Mouse (Mus musculus) urinary bladder, postnatal 4 days (tissue): ENCODE data around the gene Phf21a.

Experiments
- DNase-seq, 2 experiments: peaks; one replicate each; pipeline ENCODE4 v3.0.0; 2021 to 2022; ENCODE audit warnings: low spot score in 2 of 2

The Phf21a gene

GRCm38 (mm10) chr2:92092817-92093216, at the start of gene Phf21a:
TSS of gene Phf21a (plus strand) at chr2:92093117.
- no peak for DNase-seq

GRCm38 (mm10) chr2:92043285-92043684, 49.6 kb upstream of the Phf21a start:
- DNase-seq, result no peak

GRCm38 (mm10) chr2:92047601-92048000, 45.3 kb upstream of the Phf21a start:
- no peak for DNase-seq

- no peak for DNase-seq
Measured at GRCm38 (mm10) chr2:92048034-92048690, 44.8 kb upstream of the Phf21a start.

GRCm38 (mm10) chr2:92052188-92052587, 40.7 kb upstream of the Phf21a start:
- no peak for DNase-seq

GRCm38 (mm10) chr2:92052754-92053153, 40.2 kb upstream of the Phf21a start:
- DNase-seq, result no peak

GRCm38 (mm10) chr2:92055101-92055813, 37.7 kb upstream of the Phf21a start:
- peak; percentile 93 to 94 for DNase-seq

GRCm38 (mm10) chr2:92055831-92056236, 37.1 kb upstream of the Phf21a start:
- DNase-seq, result peak in 1 of 2 experiments; percentile 65

- no peak for DNase-seq
Measured at GRCm38 (mm10) chr2:92056760-92057159, 36.2 kb upstream of the Phf21a start.

GRCm38 (mm10) chr2:92058469-92058868, 34.4 kb upstream of the Phf21a start:
- DNase-seq, result peak; percentile 88 to 93

- DNase-seq, result no peak
Measured at GRCm38 (mm10) chr2:92058936-92059335, 34.0 kb upstream of the Phf21a start.

- DNase-seq, result peak in 1 of 2 experiments; percentile 48
Measured at GRCm38 (mm10) chr2:92059481-92060220, 33.3 kb upstream of the Phf21a start.

GRCm38 (mm10) chr2:92060291-92060690, 32.6 kb upstream of the Phf21a start:
- DNase-seq, result no peak

GRCm38 (mm10) chr2:92061337-92061736, 31.6 kb upstream of the Phf21a start:
- DNase-seq, result no peak

GRCm38 (mm10) chr2:92063106-92063505, 29.8 kb upstream of the Phf21a start:
- DNase-seq, result no peak

- no peak for DNase-seq
Measured at GRCm38 (mm10) chr2:92065269-92065888, 27.5 kb upstream of the Phf21a start.

- DNase-seq, result no peak
Measured at GRCm38 (mm10) chr2:92065938-92066337, 27.0 kb upstream of the Phf21a start.

- DNase-seq, result no peak
Measured at GRCm38 (mm10) chr2:92066899-92067298, 26.0 kb upstream of the Phf21a start.

- DNase-seq, result no peak
Measured at GRCm38 (mm10) chr2:92067600-92067999, 25.3 kb upstream of the Phf21a start.

- DNase-seq, result no peak
Measured at GRCm38 (mm10) chr2:92069630-92070029, 23.3 kb upstream of the Phf21a start.

GRCm38 (mm10) chr2:92071143-92071542, 21.8 kb upstream of the Phf21a start:
- DNase-seq, result no peak

GRCm38 (mm10) chr2:92076086-92076692, 16.7 kb upstream of the Phf21a start:
- DNase-seq, result no peak
